Mouse (Mus musculus): Measurements from ENCODE around the gene Syn3.
A peak's percentile ranks its signal among the peaks of the same experiment; 100 is the strongest.

Syn3 gene

DNA sequence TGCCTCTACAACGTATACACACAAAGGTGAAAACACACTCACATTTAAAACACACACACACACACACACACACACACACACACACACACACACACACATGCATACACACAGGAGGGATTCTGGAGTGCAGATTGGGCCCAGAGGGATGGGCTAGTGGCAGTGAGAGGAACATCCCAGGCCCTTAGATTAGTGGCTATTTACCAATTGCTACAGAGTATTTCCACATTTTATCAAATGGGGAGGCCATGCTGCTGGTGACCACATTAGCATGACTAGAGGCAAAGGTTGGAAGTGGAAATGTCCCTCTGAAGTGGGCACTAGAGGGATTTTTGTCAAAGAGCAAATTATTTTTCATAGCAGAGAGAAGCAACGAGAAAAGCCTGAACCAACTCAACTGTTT lies 489.0 kb downstream of the Syn3 start:
- DNase-seq (ENCODE audit: low read depth, low spot score) = no peak

DNA sequence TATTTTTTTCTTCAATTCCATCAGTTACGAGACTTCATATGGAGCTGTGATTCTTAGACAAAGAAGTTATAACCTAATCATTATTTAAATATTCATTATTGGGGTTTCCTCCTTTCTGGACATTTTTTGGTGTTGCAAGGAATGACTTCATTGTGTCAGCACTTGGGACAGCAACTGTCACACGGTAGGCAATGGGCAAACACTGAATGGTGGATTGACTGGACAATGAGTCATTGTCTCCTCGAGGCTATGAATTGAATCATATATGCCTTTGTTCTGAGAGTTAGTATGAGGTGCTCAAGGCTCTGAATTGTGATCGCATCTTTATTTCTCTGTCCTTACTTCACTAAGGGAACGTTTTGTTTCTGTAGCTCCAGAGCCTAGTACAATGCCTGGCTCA lies 492.2 kb downstream of the Syn3 start:
- DNase-seq (ENCODE audit: low read depth, low spot score) = peak; percentile 50

All from telencephalon, adult 2 months (tissue).